Mouse (Mus musculus) liver, embryonic 13.5 days (tissue): ENCODE results near the gene Dcaf11. TPM values are rescaled to one million over a fixed set of nuclear protein-coding genes. Genes with fewer than 3 reads are reported as not detected.

Source experiments
- ATAC-seq: fragments of 200-750 bp; cut with Nextera tagmentation; 2 replicates; pipeline ENCODE4 v1.8.0; 2017; ENCODE audit warnings: low read depth, mild to moderate bottlenecking, moderate number of reproducible peaks, moderate library complexity
- DNase-seq: peaks from one replicate; pipeline ENCODE4 v3.0.0; 2022
- H3K27ac ChIP-seq: fragments of 300-500 bp; sonication (generic); 2 replicates; pipeline ENCODE4 v1.5.1; 2015; ENCODE audit warnings: moderate library complexity, mild to moderate bottlenecking, inconsistent platforms
- H3K27me3 ChIP-seq: fragments of 300-500 bp; sonication (generic); 2 replicates; pipeline ENCODE4 v1.6.1; 2015; ENCODE audit warnings: mild to moderate bottlenecking, inconsistent platforms
- H3K36me3 ChIP-seq: fragments of 300-500 bp; sonication (generic); 2 replicates; pipeline ENCODE4 v1.6.1; 2015; ENCODE audit warnings: mild to moderate bottlenecking, inconsistent platforms
- H3K4me1 ChIP-seq: fragments of 300-500 bp; sonication (generic); replicated peaks from 2 replicates; pipeline ENCODE4 v1.6.1; 2015; ENCODE audit warnings: inconsistent platforms
- H3K4me2 ChIP-seq: fragments of 300-500 bp; sonication (generic); 2 replicates; pipeline ENCODE4 v1.6.1; 2015; ENCODE audit warnings: inconsistent platforms, mild to moderate bottlenecking, moderate library complexity
- H3K4me3 ChIP-seq: fragments of 300-500 bp; sonication (generic); replicated peaks from 2 replicates; pipeline ENCODE4 v1.5.1; 2015; ENCODE audit warnings: mild to moderate bottlenecking, inconsistent platforms
- H3K9ac ChIP-seq: fragments of 300-500 bp; sonication (generic); 2 replicates; pipeline ENCODE4 v1.6.1; 2015; ENCODE audit warnings: mild to moderate bottlenecking, inconsistent platforms
- H3K9me3 ChIP-seq: fragments of 300-500 bp; sonication (generic); replicated peaks from 2 replicates; pipeline ENCODE4 v1.6.1; 2016; ENCODE audit warnings: inconsistent platforms
- WGBS: fragments of 180-500 bp; shearing (Covaris S2); methylation state at CpG from one replicate; pipeline ENCODE4 v1.1.7; 2015; ENCODE audit not compliant: insufficient replicate concordance; 5-methylcytosine and 5-hydroxymethylcytosine counted together
- polyA plus RNA-seq: library from polyadenylated mRNA; unstranded; fragments of >200 nt; fragmentation: Nextera tagmentation; extraction: Ambion mirVana; gene quantifications from 2 replicates; pipeline ENCODE4 v1.2.1, GENCODE M21; 2015

Dcaf11 gene
- polyA plus RNA-seq, 1 experiment from 2014 or later: 48.9 TPM

DNA sequence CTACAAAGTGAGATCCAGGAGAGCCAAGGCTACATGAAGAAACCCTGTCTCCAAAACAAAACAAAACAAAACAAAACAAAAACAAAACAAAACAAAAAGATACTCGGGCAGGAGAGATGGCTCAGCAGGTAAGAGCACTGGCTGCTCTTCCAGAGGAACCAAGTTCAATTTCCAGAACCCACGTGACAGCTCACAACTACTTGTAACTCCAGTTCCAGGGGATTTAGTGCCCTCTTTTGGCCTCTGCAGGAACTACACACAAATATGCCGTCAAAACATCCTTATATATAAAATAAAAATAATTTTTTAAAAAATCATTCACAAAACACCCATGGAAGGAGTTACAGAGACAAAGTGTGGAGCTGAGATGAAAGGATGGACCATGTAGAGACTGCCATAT, 31.9 kb upstream of the Dcaf11 start:
- H3K27ac ChIP-seq: no peak overlapping the region
- H3K9me3 ChIP-seq: no peaks in the 10 kb centered on the region
- DNase-seq: peak; percentile 29
- WGBS: 7% methylated on average over 3 of the region's 3 CpGs
- no peak overlapping the region for H3K9ac ChIP-seq
- H3K27me3 ChIP-seq: peaks cover 57% of the 10 kb centered on the region
- H3K4me3 ChIP-seq: no peak overlapping the region
- H3K4me2 ChIP-seq: no peak overlapping the region
- ATAC-seq: no peak
- H3K36me3 ChIP-seq: no peaks in the 10 kb centered on the region
- 0 out of 2 replicates have a peak, but pooled peaks cover 4% of the 10 kb centered on the region for H3K4me1 ChIP-seq

GRCm38 (mm10) chr14:55536116-55536745, 23.6 kb upstream of the Dcaf11 start:
- H3K27ac ChIP-seq: no peak overlapping the region
- no peak overlapping the region for H3K4me2 ChIP-seq
- H3K9me3 ChIP-seq: no peaks in the 10 kb centered on the region
- WGBS: 41% methylated on average over 6 of the region's 6 CpGs
- DNase-seq (peak; percentile 47), ATAC-seq (no peak)
- no peak overlapping the region for H3K4me3 ChIP-seq
- H3K9ac ChIP-seq: no peak overlapping the region
- no peaks in the 10 kb centered on the region for H3K36me3 ChIP-seq
- H3K27me3 ChIP-seq: no peaks in the 10 kb centered on the region; the same call in 1 of the 2 replicates
- peaks cover 33% of the 10 kb centered on the region for H3K4me1 ChIP-seq

- ATAC-seq: peak; percentile 98
- Histone ChIP-seq H3K4me2 (peak within 1 kb of the TSS; percentile 86), H3K9me3 (no peaks in the 10 kb centered on the region)
Observed at GRCm38 (mm10) chr14:55540067-55540786, 19.6 kb upstream of the Dcaf11 start, which contains the start of gene Pck2. Gene Pck2 (plus strand): TSS chr14:55540266.

DNA sequence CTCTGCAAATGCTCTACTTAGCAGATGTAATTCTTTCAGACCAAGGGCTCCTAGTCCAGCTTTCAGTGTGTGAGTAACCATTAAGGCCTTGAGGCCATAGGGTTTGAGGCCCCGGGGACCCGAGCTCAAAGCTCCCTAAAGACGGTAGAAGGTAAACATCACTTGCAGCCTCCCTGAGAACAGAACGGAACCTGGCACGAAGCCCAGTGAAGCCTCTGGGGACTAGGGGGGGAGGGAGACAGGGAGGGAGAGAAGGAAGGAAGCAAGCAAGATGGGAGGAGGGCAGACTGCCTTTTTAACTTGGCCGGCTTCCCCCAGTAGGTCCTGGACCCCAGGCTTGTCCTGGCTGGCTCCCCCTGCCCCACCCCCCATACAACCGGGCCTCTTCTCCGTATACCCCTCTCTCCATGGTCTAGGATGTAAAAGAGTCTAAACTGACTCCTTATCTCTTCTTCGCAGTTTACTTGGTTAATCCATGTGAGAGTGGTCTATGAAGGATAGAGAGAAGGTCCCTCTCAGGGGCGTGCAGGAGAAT, 19.0 kb upstream of the Dcaf11 start:
- peak overlapping the region; percentile 86 for H3K9ac ChIP-seq
- peaks cover 33% of the 10 kb centered on the region for H3K36me3 ChIP-seq
- no peaks in the 10 kb centered on the region for H3K9me3 ChIP-seq
- peak overlapping the region; percentile 71 for H3K4me3 ChIP-seq
- DNase-seq: no peak
- peak overlapping the region; percentile 86 for H3K4me2 ChIP-seq
- H3K4me1 ChIP-seq: peaks cover 51% of the 10 kb centered on the region
- ATAC-seq: peak; percentile 39
- no peaks in the 10 kb centered on the region for H3K27me3 ChIP-seq
- 2% methylated on average over 10 of the region's 10 CpGs for WGBS
- peak overlapping the region; percentile 93 for H3K27ac ChIP-seq

More at GRCm38 (mm10) chr14:55540067-55540786, 19.6 kb upstream of the Dcaf11 start, which contains the start of gene Pck2:
- under 1% methylated on average over 32 of the region's 32 CpGs for WGBS
- Histone ChIP-seq H3K27me3 (no peaks in the 10 kb centered on the region), H3K36me3 (peaks cover 28% of the 10 kb centered on the region), H3K4me1 (peaks cover 51% of the 10 kb centered on the region), H3K4me3 (peak within 1 kb of the TSS; percentile 71), H3K9ac (peak within 1 kb of the TSS; percentile 86), H3K27ac (peak within 1 kb of the TSS; percentile 93)
- DNase-seq: peak; percentile 94

DNA sequence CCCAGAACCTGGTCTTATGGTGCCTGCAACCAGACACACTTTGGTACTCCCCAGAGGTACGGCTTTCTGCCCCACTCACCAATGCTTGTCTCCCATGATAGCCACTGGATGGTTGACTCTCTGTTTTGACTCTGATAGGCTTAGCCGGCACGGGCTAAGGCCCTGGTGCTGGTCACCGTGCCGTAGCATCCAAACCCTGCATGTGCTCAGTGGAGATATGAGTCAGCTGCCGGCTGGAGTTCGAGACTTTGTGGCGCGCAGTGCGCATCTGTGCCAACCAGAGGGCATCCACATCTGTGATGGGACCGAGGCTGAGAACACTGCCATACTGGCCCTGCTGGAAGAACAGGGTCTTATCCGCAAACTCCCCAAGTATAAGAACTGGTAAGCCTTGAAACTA, 17.5 kb upstream of the Dcaf11 start:
- ATAC-seq: no peak
- 0 out of 2 replicates have a peak overlapping the region, but pooled peaks have one; percentile 18 for H3K27ac ChIP-seq
- no peak overlapping the region for H3K4me3 ChIP-seq
- no peaks in the 10 kb centered on the region for H3K27me3 ChIP-seq
- H3K4me1 ChIP-seq: peaks cover 38% of the 10 kb centered on the region
- no peaks in the 10 kb centered on the region for H3K9me3 ChIP-seq
- 78% methylated on average over 12 of the region's 12 CpGs for WGBS
- H3K36me3 ChIP-seq: peaks cover 46% of the 10 kb centered on the region
- H3K9ac ChIP-seq: peak overlapping the region; percentile 50
- peak overlapping the region; percentile 86; the same call in 1 of the 2 replicates for H3K4me2 ChIP-seq
- no peak for DNase-seq

DNA sequence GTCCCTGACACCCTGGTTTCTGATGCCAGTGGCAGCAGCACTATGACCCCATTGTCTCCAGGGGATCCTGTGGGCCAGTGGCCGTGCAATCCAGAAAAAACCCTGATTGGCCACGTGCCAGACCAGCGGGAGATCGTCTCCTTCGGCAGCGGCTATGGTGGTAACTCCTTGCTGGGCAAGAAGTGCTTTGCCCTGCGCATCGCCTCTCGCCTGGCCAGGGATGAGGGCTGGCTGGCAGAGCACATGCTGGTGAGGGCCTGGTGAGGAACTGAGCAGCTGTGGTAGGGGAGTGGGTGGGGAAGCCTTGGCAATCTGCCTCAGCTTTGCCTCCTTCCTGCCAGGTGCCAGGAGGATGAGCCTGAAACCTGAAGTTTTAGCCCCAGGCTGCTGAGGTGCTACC, 15.5 kb upstream of the Dcaf11 start:
- Histone ChIP-seq H3K36me3 (peaks cover 67% of the 10 kb centered on the region), H3K9me3 (no peaks in the 10 kb centered on the region), H3K4me2 (no peak overlapping the region), H3K27me3 (no peaks in the 10 kb centered on the region), H3K9ac (no peak overlapping the region), H3K27ac (no peak overlapping the region), H3K4me1 (peaks cover 31% of the 10 kb centered on the region), H3K4me3 (no peak overlapping the region)
- no peak for ATAC-seq
- WGBS: 87% methylated on average over 9 of the region's 9 CpGs
- DNase-seq: no peak

- ATAC-seq (no peak), DNase-seq (no peak)
- Histone ChIP-seq H3K27me3 (no peaks in the 10 kb centered on the region), H3K27ac (no peak overlapping the region), H3K4me3 (no peak overlapping the region), H3K9me3 (no peaks in the 10 kb centered on the region), H3K4me2 (no peak overlapping the region), H3K9ac (no peak overlapping the region), H3K4me1 (peaks cover 13% of the 10 kb centered on the region), H3K36me3 (peaks cover 52% of the 10 kb centered on the region)
- 78% methylated on average over 6 of the region's 6 CpGs for WGBS
Observed at GRCm38 (mm10) chr14:55550191-55550590, 9.6 kb upstream of the Dcaf11 start.

DNA sequence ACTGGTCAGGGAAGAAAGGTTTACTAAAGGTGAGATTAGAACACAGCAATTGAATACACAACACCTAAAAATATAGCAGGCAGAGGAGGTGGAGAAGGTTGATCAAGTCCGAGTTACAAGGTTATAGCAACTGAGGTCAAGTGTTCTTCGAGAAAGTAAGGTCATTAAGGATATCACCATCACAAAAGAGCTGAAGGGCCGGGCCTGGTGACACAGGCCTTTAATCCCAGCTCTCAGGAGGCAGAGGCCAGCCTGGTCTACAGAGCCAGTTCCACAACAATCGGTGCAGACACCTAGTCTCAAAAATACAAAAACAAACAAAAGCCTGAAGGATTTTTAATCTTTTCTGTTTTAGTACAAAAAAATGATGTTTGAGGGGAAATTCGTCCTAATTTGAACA, 8.5 kb upstream of the Dcaf11 start:
- Histone ChIP-seq H3K36me3 (peaks cover 41% of the 10 kb centered on the region), H3K9ac (no peak overlapping the region)
- no peak for ATAC-seq

DNA sequence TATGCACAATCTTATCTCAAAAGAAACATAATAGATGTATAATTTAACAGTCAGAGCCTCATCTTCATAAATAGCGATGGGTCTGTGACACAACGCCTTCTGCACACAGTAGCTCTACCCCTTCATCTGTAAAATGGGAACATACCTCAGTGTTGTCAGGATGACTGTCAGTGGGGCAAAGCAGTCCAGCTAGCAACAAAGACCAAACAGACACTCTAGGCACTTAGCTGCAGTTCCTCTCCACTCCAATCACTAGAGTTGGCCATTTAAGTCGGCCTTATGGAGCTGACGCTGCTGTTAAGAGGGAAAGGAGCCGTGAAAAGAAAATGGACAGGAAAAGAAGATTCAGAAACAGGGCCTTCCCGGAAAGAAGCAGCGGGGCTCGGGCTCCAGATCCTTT, 8.0 kb upstream of the Dcaf11 start:
- no peak for ATAC-seq
- H3K9me3 ChIP-seq: no peaks in the 10 kb centered on the region
- 82% methylated on average over 8 of the region's 8 CpGs for WGBS

More for the DNA sequence above, 8.5 kb upstream of the Dcaf11 start:
- no peaks in the 10 kb centered on the region for H3K27me3 ChIP-seq
- no peak overlapping the region for H3K4me2 ChIP-seq
- DNase-seq: no peak
- H3K27ac ChIP-seq: no peak overlapping the region
- no peak overlapping the region for H3K4me3 ChIP-seq
- H3K4me1 ChIP-seq: peaks cover 22% of the 10 kb centered on the region
- WGBS: 68% methylated on average over 5 of the region's 5 CpGs
- H3K9me3 ChIP-seq: no peaks in the 10 kb centered on the region

DNA sequence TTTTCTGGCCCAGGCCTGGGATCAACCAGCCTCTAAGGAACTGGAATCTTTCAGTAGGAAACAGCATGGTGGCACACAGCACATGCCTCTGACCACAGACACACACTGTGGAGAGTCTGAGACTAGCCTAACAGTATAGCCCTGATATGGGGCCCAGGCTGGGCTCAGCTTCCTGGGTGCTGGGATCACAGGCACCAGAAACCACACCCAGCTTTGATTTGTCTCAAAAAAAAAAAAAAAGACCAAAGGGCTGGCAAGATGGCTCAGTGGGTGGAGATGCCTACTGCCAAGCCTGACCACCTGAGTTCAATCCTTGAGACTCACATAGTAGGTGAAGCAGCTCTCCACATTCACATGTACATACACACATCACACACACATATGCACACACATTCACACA, 5.2 kb upstream of the Dcaf11 start:
- Histone ChIP-seq H3K9me3 (no peaks in the 10 kb centered on the region), H3K27me3 (no peaks in the 10 kb centered on the region), H3K36me3 (peaks cover 9% of the 10 kb centered on the region), H3K27ac (no peak overlapping the region), H3K4me2 (no peak overlapping the region), H3K4me1 (peaks cover 50% of the 10 kb centered on the region), H3K9ac (no peak overlapping the region), H3K4me3 (no peak overlapping the region)
- DNase-seq (no peak), ATAC-seq (no peak)

More for the DNA sequence above, 8.0 kb upstream of the Dcaf11 start:
- Histone ChIP-seq H3K27ac (no peak overlapping the region), H3K36me3 (peaks cover 37% of the 10 kb centered on the region), H3K4me3 (no peak overlapping the region), H3K4me2 (no peak overlapping the region), H3K4me1 (peaks cover 26% of the 10 kb centered on the region), H3K9ac (no peak overlapping the region), H3K27me3 (no peaks in the 10 kb centered on the region)
- no peak for DNase-seq

DNA sequence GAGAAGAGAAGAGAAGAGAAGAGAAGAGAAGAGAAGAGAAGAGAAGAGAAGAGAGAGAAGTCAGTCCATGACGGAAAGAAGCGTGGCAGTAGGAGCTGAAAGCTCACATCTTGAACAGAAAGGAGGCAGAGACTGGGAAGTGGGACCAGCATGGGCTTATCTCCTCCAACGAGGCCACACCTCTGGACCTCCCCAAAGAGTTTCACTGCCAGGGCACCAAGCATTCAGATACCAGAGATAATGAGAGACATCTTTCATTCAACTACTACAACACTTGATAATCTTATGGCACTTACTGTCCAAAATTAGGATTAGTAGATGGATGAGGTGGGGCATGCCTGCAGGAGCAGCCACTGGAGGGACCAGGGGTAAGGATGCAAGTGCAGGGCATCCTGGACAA, 4.0 kb upstream of the Dcaf11 start:
- peaks cover 50% of the 10 kb centered on the region for H3K4me1 ChIP-seq
- H3K27me3 ChIP-seq: no peaks in the 10 kb centered on the region
- 56% methylated on average over 3 of the region's 3 CpGs for WGBS

More for the DNA sequence above, 4.0 kb upstream of the Dcaf11 start:
- ATAC-seq (no peak), DNase-seq (no peak)
- Histone ChIP-seq H3K9ac (no peak overlapping the region), H3K4me2 (no peak overlapping the region), H3K27ac (no peak overlapping the region; the same call in 1 of the 2 replicates), H3K36me3 (no peaks in the 10 kb centered on the region), H3K4me3 (no peak overlapping the region), H3K9me3 (no peaks in the 10 kb centered on the region)
